Mouse (Mus musculus) CH12.LX (cell line): ENCODE data around the gene Itpr3.

ENCODE experiments used
- CHD2 ChIP-seq: IDR thresholded peaks from 2 replicates; pipeline ENCODE4 v1.6.1; 2011; ENCODE audit warnings: low read length, improper control_type of control experiment
- CTCF ChIP-seq, 2 experiments: IDR thresholded peaks in 1 of 2; conservative IDR thresholded peaks in 1 of 2; 2 replicates each; pipeline ENCODE4 v1.5.1; 2011 to 2012; ENCODE audit warnings: low read depth in 2 of 2, low read length in 2 of 2, improper control_type of control experiment in 1 of 2, inconsistent platforms in 1 of 2, mild to moderate bottlenecking in 1 of 2, moderate library complexity in 1 of 2
- E2F4 ChIP-seq: IDR thresholded peaks from 2 replicates; pipeline ENCODE4 v1.6.1; 2011; ENCODE audit warnings: low read depth, low read length, improper control_type of control experiment; ENCODE audit not compliant: insufficient replicate concordance
- EP300 ChIP-seq: IDR thresholded peaks from 2 replicates; pipeline ENCODE4 v1.6.1; 2011; ENCODE audit warnings: low read length, improper control_type of control experiment
- JUN ChIP-seq: IDR thresholded peaks from 2 replicates; pipeline ENCODE4 v1.6.1; 2011; ENCODE audit warnings: low read depth, mild to moderate bottlenecking, low read length, improper control_type of control experiment, moderate library complexity; ENCODE audit not compliant: insufficient read depth
- MAX ChIP-seq: IDR thresholded peaks from 2 replicates; pipeline ENCODE4 v1.6.1; 2011; ENCODE audit warnings: low read length, improper control_type of control experiment
- NELFE ChIP-seq: IDR thresholded peaks from 2 replicates; pipeline ENCODE4 v1.6.1; 2011; ENCODE audit warnings: low read depth, low read length, improper control_type of control experiment
- POLR2A ChIP-seq: IDR thresholded peaks from 2 replicates; pipeline ENCODE4 v1.6.1; 2011; ENCODE audit warnings: low read depth, mild to moderate bottlenecking, improper control_type of control experiment, low read length
- SIN3A ChIP-seq: IDR thresholded peaks from 2 replicates; pipeline ENCODE4 v1.6.1; 2012; ENCODE audit warnings: low read length, improper control_type of control experiment, inconsistent platforms
- SMC3 ChIP-seq: IDR thresholded peaks from 2 replicates; pipeline ENCODE4 v1.6.1; 2011; ENCODE audit warnings: low read depth, low read length, improper control_type of control experiment
- TCF12 ChIP-seq: IDR thresholded peaks from 2 replicates; pipeline ENCODE4 v1.6.1; 2014; ENCODE audit warnings: low read depth, mild to moderate bottlenecking, inconsistent platforms, low read length, improper control_type of control experiment

GRCm38 (mm10) chr17:27166901-27167300 is 109.8 kb downstream of the Itpr3 start:
- peak; percentile 57 for TF ChIP-seq POLR2A
- TF ChIP-seq CTCF (conservative IDR thresholded peaks at IDR 0.05 in 1 of 2, IDR thresholded peaks at IDR 0.05 in 1 of 2; ENCODE audit: low read depth in 2 of 2, low read length in 2 of 2), result no peak
- no peak for TF ChIP-seq NELFE
- TF ChIP-seq CHD2, result no peak
- no peak for TF ChIP-seq EP300
- TF ChIP-seq SMC3, result no peak
- TF ChIP-seq JUN, result no peak
- TF ChIP-seq MAX, result 0 out of 2 replicates have a peak, but pooled peaks have one; percentile 26
- no peak for TF ChIP-seq E2F4
- TF ChIP-seq SIN3A, result no peak
- peak; percentile 23; the same call in 1 of the 2 replicates for TF ChIP-seq TCF12
